Mouse (Mus musculus): ENCODE measurements around the gene Atxn2. TPM values are rescaled to one million over a fixed set of nuclear protein-coding genes. Genes with fewer than 3 reads are reported as not detected.

Gene Atxn2
- polyA plus RNA-seq, 1 experiment from 2014 or later, result 46.8 TPM

GRCm38 (mm10) chr5:121783862-121784500 is 72.8 kb downstream of the Atxn2 start:
- DNase-seq (ENCODE audit: low spot score), result no peak
- Histone ChIP-seq H3K9me3 (no peaks in the 10 kb centered on the region), H3K4me1 (no peaks in the 10 kb centered on the region), H3K27ac (no peak overlapping the region), H3K27me3 (ENCODE audit: insufficient read depth, poor library complexity, severe bottlenecking) (no peaks in the 10 kb centered on the region), H3K4me3 (no peak overlapping the region), H3K36me3 (peaks cover 91% of the 10 kb centered on the region)
- WGBS, result 80% methylated on average over 10 of the region's 10 CpGs

- DNase-seq (ENCODE audit: low spot score), result no peak
These were observed 79.9 kb downstream of the Atxn2 start for GRCm38 (mm10) chr5:121791026-121791425.

GRCm38 (mm10) chr5:121795800-121796199 is 84.7 kb downstream of the Atxn2 start:
- 89% methylated on average over 3 of the region's 3 CpGs for WGBS
- no peak overlapping the region for H3K27ac ChIP-seq
- H3K36me3 ChIP-seq, result peaks cover 90% of the 10 kb centered on the region
- no peaks in the 10 kb centered on the region for H3K4me1 ChIP-seq
- no peaks in the 10 kb centered on the region for H3K27me3 ChIP-seq (ENCODE audit: insufficient read depth, poor library complexity, severe bottlenecking)
- DNase-seq (ENCODE audit: low spot score), result no peak
- H3K9me3 ChIP-seq, result no peaks in the 10 kb centered on the region
- H3K4me3 ChIP-seq, result no peak overlapping the region

More at GRCm38 (mm10) chr5:121791026-121791425, 79.9 kb downstream of the Atxn2 start:
- Histone ChIP-seq H3K36me3 (peaks cover 93% of the 10 kb centered on the region), H3K9me3 (no peaks in the 10 kb centered on the region), H3K27ac (no peak overlapping the region), H3K4me1 (no peaks in the 10 kb centered on the region), H3K27me3 (ENCODE audit: insufficient read depth, poor library complexity, severe bottlenecking) (no peaks in the 10 kb centered on the region), H3K4me3 (no peak overlapping the region)
- 88% methylated on average over 5 of the region's 5 CpGs for WGBS

DNA sequence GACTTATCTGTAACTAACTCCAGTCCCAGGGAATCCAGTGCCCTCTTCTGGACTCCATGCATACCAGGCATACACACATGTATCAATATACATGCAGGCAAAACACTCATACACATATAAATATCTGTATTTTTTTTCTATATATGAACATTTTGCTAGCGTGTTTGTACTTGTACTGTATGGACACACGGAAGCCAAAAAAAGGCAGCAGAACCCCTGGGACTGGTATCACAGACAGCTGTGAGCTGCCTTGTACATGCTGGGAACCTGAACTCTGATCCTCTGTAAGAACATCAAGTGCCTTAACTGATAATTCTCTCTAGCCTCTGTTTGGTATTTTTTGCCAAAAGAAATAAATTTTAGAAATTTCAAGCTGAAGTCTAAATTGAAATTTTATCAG is 87.3 kb downstream of the Atxn2 start:
- Histone ChIP-seq H3K9me3 (no peaks in the 10 kb centered on the region), H3K36me3 (peaks cover 93% of the 10 kb centered on the region), H3K4me3 (no peak overlapping the region), H3K27me3 (ENCODE audit: insufficient read depth, poor library complexity, severe bottlenecking) (no peaks in the 10 kb centered on the region), H3K4me1 (no peaks in the 10 kb centered on the region), H3K27ac (no peak overlapping the region)
- no peak for DNase-seq (ENCODE audit: low spot score)
- 93% methylated on average over 2 of the region's 2 CpGs for WGBS

DNA sequence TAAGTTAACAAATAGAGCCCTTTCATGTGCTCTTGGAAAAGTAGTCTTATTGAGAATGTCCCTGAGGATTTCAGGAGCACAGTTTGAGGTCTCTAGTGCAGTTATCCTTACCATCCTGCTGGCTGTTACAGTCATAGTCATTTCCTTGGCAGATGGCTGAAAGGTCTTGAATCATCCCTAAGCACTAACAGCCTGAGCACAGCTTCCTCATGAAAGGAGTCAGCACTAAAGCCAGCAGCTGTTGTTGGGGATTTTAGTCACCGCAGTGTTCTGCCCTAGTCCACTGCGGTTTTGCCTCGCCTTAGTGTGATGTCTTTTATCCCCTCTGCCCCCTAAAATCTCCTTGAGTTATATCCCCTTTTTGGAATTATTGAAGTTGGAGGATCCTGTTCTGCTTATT is 96.0 kb downstream of the Atxn2 start:
- peaks cover 29% of the 10 kb centered on the region for H3K4me1 ChIP-seq
- no peak overlapping the region for H3K27ac ChIP-seq
- H3K9me3 ChIP-seq, result no peaks in the 10 kb centered on the region
- H3K36me3 ChIP-seq, result peaks cover 67% of the 10 kb centered on the region
- no peaks in the 10 kb centered on the region for H3K27me3 ChIP-seq (ENCODE audit: insufficient read depth, poor library complexity, severe bottlenecking)
- WGBS, result 93% methylated on average over 3 of the region's 3 CpGs
- H3K4me3 ChIP-seq, result no peak overlapping the region
- DNase-seq (ENCODE audit: low spot score), result no peak

DNA sequence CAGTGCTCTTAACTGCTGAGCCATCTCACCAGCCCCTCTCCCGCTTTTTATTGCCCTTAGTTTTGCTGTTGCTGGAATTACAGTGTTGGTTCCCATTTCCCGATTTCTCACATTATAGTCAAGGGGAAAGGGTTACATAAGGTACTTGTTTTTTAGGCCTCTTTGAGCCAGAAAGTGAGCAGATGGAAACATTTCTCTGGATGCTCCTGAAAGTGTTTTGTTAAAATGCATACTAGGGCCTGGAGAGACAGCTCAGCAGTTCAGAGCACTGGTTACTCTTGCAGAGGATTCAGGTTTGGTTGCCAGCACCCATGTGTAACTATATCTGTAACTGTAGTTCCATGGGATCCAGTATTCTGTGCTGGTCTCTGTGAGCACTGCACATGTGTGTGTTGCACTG is 97.1 kb downstream of the Atxn2 start:
- WGBS, result 90% methylated on average over 2 of the region's 2 CpGs

DNA sequence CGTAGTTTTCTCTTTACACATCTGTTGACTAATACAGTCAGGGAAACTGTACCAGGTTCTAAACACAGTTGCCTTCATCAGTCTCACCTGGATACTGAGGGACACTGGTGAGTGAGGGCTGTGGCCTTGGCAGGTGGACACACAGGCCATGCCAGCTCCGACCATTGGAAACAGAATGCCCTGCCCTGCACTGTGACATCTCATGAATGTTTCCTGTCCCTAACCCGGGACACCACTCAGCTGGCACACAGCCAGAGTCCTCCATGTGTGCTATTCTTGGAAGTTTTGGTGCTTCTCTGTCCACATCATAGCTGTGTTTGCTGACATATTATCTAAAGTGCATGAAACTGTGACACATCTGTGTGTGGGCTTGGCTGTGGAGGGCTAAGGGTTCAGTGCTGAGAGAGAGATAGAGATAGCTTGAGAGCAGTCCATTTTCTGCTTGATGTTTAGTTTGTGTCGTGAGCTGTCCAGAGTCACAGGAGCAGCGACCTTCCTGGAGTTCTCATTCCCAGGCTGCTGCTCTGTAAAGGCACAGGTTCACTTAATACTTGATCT is 98.6 kb downstream of the Atxn2 start:
- DNase-seq (ENCODE audit: low spot score), result no peak
- Histone ChIP-seq H3K4me1 (peaks cover 34% of the 10 kb centered on the region), H3K27ac (no peak overlapping the region), H3K4me3 (no peak overlapping the region), H3K27me3 (ENCODE audit: insufficient read depth, poor library complexity, severe bottlenecking) (no peaks in the 10 kb centered on the region), H3K9me3 (no peaks in the 10 kb centered on the region), H3K36me3 (peaks cover 66% of the 10 kb centered on the region)
- 48% methylated on average over 5 of the region's 5 CpGs for WGBS

More for the DNA sequence above, 97.1 kb downstream of the Atxn2 start:
- Histone ChIP-seq H3K4me1 (peaks cover 34% of the 10 kb centered on the region), H3K9me3 (no peaks in the 10 kb centered on the region), H3K4me3 (no peak overlapping the region), H3K27ac (no peak overlapping the region), H3K36me3 (peaks cover 67% of the 10 kb centered on the region), H3K27me3 (ENCODE audit: insufficient read depth, poor library complexity, severe bottlenecking) (no peaks in the 10 kb centered on the region)
- no peak for DNase-seq (ENCODE audit: low spot score)

GRCm38 (mm10) chr5:121810331-121811151 is 99.4 kb downstream of the Atxn2 start:
- Histone ChIP-seq H3K27ac (no peak overlapping the region), H3K36me3 (peaks cover 68% of the 10 kb centered on the region), H3K4me3 (no peak overlapping the region), H3K9me3 (no peaks in the 10 kb centered on the region), H3K27me3 (ENCODE audit: insufficient read depth, poor library complexity, severe bottlenecking) (no peaks in the 10 kb centered on the region), H3K4me1 (peaks cover 34% of the 10 kb centered on the region)
- WGBS, result 86% methylated on average over 17 of the region's 17 CpGs
- no peak for DNase-seq (ENCODE audit: low spot score)

- peaks cover 70% of the 10 kb centered on the region for H3K36me3 ChIP-seq
- H3K9me3 ChIP-seq, result no peaks in the 10 kb centered on the region
- WGBS, result 82% methylated on average over 5 of the region's 5 CpGs
- H3K27me3 ChIP-seq (ENCODE audit: insufficient read depth, poor library complexity, severe bottlenecking), result no peaks in the 10 kb centered on the region
- H3K27ac ChIP-seq, result no peak overlapping the region; the same call in 1 of the 2 replicates
- DNase-seq (ENCODE audit: low spot score), result no peak
- no peak overlapping the region for H3K4me3 ChIP-seq
- peaks cover 34% of the 10 kb centered on the region for H3K4me1 ChIP-seq
These were observed 100.4 kb downstream of the Atxn2 start for GRCm38 (mm10) chr5:121811485-121811931.

DNA sequence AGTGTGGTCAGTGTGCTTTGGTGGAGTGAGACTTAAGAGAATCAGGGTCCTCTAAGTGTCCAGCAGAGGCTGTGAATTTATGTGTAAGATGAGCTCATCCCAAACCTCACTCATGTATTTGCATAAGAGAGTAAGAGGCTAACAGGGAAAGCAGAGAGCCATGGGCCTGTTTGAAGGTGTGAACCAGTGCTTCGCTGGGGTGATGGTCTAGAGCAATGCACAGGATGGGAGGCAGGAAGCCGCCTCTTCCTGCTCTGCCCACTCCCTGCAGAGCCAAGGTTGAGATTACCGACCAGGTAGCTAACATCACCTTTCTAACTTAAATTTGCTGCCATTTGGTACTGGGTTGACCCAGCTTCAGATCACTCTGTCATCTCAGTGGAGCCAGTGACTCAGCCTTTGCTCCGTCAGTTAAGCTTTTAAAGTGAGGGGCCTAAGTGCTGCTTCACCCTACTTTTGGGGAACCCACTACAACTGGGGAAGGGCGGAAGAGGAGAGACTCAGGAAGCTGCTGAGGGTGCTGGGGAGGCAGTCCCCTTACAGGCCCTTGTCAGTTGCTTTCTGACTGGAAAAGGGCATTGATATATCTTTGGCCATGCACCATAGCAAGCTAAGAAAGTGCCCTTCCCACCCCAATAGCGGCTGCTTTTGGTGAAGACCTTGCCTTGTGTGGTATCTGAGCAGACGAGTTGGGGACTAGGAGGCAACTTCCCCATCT is 101.5 kb downstream of the Atxn2 start:
- Histone ChIP-seq H3K27ac (no peak overlapping the region), H3K9me3 (no peaks in the 10 kb centered on the region), H3K4me3 (no peak overlapping the region), H3K36me3 (peaks cover 75% of the 10 kb centered on the region), H3K27me3 (ENCODE audit: insufficient read depth, poor library complexity, severe bottlenecking) (no peaks in the 10 kb centered on the region), H3K4me1 (peaks cover 38% of the 10 kb centered on the region)
- no peak for DNase-seq (ENCODE audit: low spot score)
- 80% methylated on average over 7 of the region's 7 CpGs for WGBS

DNA sequence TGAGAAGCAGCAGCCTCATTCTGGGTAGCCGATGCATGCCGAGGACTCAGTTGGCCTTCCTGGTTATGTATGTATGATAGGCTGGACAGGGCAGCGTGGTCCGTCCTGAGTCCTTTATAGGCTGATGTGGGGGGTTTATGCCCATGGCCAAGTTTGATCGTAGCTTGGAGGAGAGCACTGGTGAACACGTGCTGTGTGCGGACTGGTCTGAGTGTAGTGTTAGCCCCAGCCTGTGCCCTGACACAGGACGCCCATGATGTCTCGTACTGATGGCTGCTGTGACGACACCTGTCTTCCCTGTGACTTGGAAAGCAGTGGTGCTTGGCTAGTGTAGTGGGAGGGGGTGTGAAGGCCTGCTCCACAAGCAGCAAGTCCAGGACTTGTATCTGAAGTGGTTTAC is 102.6 kb downstream of the Atxn2 start:
- H3K27me3 ChIP-seq (ENCODE audit: insufficient read depth, poor library complexity, severe bottlenecking), result no peaks in the 10 kb centered on the region
- H3K36me3 ChIP-seq, result peaks cover 80% of the 10 kb centered on the region
- no peaks in the 10 kb centered on the region for H3K9me3 ChIP-seq
- WGBS, result 88% methylated on average over 10 of the region's 10 CpGs
- no peak overlapping the region for H3K4me3 ChIP-seq
- no peak overlapping the region for H3K27ac ChIP-seq
- H3K4me1 ChIP-seq, result peaks cover 38% of the 10 kb centered on the region
- no peak for DNase-seq (ENCODE audit: low spot score)

GRCm38 (mm10) chr5:121815067-121815466 is 103.9 kb downstream of the Atxn2 start:
- Histone ChIP-seq H3K4me1 (peaks cover 38% of the 10 kb centered on the region), H3K27me3 (ENCODE audit: insufficient read depth, poor library complexity, severe bottlenecking) (no peaks in the 10 kb centered on the region), H3K4me3 (no peak overlapping the region), H3K9me3 (no peaks in the 10 kb centered on the region), H3K36me3 (peaks cover 94% of the 10 kb centered on the region), H3K27ac (no peak overlapping the region)
- no peak for DNase-seq (ENCODE audit: low spot score)
- 54% methylated on average over 3 of the region's 3 CpGs for WGBS

Measured in heart, embryonic 10.5 days (tissue).